Mouse (Mus musculus): ENCODE results near the gene Btg3.

Btg3 gene

DNA sequence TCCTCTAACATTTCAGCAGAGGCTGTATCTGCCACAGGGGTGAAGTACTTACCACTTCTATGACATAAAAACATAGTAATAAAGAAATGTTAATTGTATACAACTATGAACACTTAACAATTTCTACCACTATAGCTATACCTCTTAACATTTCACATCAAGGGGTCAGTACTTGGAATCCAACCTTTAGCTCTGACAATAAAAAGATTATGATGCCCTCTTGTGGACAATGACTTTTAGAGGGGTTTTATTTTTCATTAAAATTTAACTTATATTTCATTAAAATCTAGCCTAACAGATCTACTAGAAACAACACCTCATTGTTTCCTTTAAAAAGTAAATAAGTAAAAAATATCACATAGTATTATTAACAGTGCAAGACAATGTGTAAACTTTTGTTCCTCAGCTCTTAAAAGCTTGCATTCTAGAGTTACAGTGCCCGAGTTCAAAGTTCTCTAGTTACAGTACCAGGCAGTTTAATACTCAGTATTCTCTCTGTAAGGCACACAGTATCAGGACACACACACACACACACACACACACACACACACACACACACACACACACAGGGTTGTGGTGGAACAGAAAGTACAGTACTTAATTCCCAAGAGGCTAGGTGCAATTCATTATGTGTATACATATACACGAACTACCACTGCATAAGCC lies 30.2 kb downstream of the Btg3 start:
- no peak for DNase-seq (ENCODE audit: extremely low spot score)

GRCm38 (mm10) chr16:78343792-78344191 lies 33.2 kb downstream of the Btg3 start:
- no peak for DNase-seq (ENCODE audit: extremely low spot score)

- no peak for DNase-seq (ENCODE audit: extremely low spot score)
Observed at GRCm38 (mm10) chr16:78342767-78343166, 34.2 kb downstream of the Btg3 start.

- DNase-seq (ENCODE audit: extremely low spot score): no peak
Observed at GRCm38 (mm10) chr16:78341356-78341755, 35.6 kb downstream of the Btg3 start.

DNA sequence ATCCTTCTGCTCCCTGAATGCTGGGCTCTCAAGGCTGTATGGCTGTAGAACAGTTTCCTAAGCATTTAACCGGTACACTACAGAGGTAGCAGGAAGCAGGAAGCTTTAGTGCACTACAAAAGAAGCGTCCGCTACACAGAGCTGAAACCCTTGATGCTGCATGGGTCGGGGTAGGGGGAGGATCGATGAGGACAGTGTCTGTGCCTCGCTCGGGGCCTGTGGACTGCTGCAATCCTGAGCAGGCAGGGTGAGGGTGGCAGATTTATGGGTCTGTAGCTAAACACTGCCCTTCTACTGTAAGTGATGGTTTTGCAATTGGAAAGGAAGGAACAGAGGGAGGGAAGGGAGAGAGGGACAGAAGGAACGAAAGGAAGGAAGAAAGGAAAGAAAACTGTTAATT lies 39.8 kb downstream of the Btg3 start:
- no peak for DNase-seq (ENCODE audit: extremely low spot score)

DNA sequence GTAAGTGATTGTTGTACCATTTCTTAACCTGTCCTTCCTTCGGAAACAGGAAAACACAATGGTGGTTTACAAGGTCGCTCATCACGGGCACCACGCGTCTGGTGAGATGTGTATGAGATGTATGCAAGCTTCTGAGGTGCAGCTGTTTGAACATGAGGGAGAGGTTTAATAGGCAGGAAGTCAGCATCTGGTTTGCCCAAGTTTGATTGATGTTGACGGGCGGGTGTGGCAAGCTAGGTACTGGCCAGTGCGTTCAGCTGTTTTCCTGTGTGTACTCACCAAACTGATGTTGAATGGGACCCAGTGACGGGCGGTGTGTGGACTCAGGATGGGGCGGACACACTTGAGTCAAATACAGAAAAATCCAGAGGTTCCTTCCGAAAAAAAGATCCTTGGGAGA lies 49.0 kb downstream of the Btg3 start:
- DNase-seq (ENCODE audit: extremely low spot score): no peak

GRCm38 (mm10) chr16:78327562-78327961 lies 49.4 kb downstream of the Btg3 start:
- no peak for DNase-seq (ENCODE audit: extremely low spot score)

GRCm38 (mm10) chr16:78325972-78326848 lies 50.8 kb downstream of the Btg3 start:
- no peak for DNase-seq (ENCODE audit: extremely low spot score)

DNA sequence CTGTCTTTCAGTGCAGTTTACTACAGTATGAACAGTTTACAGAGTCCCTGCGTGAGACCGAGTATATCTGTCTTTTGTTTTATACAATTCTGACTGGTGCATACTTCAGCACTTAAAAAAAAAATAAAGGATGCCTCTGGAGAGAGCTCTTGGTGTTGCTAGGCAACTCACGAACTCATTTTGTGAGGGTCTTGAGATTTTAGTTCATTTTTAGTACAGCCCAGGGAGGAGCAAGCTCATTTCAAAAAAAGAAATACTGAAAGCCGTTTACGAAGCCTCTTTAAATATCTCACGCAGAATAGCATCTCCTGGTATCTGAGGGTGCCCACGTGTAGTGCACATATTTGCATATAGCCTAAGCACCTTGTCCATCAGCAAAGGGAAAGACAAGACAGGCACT lies 54.9 kb downstream of the Btg3 start:
- DNase-seq (ENCODE audit: extremely low spot score): no peak

- peak; percentile 29 for DNase-seq (ENCODE audit: extremely low spot score)
Observed at GRCm38 (mm10) chr16:78321559-78321958, 55.4 kb downstream of the Btg3 start.

DNA sequence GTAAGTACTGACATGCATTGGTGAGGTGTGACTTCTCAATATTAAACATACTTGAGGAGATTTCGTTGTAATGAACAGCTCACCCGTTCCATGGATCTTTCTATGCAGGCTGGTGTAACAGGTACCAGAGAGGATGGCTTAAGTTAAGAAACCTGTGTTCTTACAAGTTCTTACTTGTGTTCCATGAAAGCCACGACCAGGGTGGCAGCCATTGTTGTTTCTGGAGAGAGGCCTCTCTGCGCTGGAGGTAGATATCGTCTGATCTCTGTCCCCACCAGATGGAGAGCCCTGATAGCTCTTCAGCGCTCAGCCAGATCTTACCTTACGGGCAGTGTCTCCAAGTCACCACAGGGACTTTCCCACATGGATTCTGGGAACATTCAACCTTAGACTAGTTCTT lies 57.3 kb downstream of the Btg3 start:
- no peak for DNase-seq (ENCODE audit: extremely low spot score)

DNA sequence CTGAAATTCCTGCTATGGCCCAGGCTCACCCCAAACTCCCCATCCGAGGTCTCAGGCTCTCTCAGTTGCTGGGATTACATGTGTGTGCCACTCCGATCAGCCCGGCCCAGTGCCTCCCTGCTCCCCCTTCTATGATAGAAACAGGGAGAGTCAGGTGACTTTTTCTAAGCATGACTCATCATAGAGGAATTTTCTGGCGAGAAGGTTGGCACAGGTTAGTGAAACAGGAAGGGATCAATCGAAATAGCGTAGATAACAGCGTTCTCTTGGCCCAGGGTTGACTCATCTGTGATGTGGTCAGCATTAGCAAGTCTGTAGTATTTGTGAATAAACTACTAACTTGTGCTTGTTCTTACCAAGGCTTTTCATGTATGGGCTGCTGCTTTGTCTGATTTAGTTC lies 59.0 kb downstream of the Btg3 start:
- DNase-seq (ENCODE audit: extremely low spot score): no peak

DNA sequence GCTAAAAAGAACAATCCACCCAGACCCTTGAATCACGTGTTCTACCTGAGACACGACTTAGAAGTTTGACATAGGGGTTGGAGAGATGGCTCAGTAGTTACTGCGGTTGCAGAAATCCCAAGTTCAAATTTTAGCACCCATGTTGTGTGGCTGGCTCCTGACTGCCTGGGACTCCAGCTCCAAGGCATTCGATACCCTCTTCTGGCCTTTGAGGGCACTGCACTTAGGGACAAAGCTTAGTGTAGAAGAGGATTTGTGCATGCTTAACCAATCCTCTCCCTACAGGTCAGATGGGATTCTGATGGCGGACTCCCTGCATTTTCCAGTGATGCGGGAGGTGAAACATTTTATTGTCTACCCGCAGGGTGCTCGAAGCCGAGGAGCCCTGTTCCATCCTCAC lies 60.1 kb downstream of the Btg3 start:
- no peak for DNase-seq (ENCODE audit: extremely low spot score)

- no peak for DNase-seq (ENCODE audit: extremely low spot score)
Observed at GRCm38 (mm10) chr16:78314026-78314425, 63.0 kb downstream of the Btg3 start.

- DNase-seq (ENCODE audit: extremely low spot score): no peak
Observed at GRCm38 (mm10) chr16:78313135-78313887, 63.7 kb downstream of the Btg3 start.

GRCm38 (mm10) chr16:78309258-78309657 lies 67.7 kb downstream of the Btg3 start:
- no peak for DNase-seq (ENCODE audit: extremely low spot score)

DNA sequence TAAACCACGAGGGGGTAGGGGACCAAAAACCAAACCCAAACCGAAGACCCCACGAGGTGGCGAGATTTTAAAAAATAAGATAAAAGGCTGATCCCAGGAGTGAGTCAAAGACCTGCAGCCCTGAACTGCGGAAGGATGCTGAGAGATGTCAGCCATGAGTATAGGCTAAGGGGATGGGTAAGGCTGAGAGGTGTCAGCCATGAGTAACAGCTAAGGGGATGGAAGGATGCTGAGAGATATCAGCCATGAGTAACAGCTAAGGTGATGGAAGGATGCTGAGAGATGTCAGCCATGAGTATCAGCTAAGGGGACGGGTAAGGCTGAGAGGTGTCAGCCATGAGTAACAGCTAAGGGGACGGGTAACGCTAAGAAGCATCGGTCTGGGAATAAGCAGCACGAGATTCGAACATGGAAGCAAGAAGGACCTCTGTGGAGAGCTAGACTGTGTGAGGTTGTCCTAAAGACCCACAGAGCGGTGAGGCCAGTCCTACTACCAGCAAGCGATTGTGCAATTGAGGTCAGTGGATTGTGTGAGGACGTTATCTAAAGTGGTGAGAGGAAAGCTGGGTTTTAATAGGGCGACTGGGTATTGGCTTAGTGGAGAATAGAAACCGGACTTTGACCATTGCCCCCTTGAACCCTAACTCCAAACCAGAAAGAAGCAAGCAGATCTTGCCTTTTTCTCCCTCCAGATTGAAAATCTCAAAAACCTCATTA lies 69.4 kb downstream of the Btg3 start:
- DNase-seq (ENCODE audit: extremely low spot score): no peak

- DNase-seq (ENCODE audit: extremely low spot score): no peak
Observed at GRCm38 (mm10) chr16:78306606-78307005, 70.4 kb downstream of the Btg3 start.

DNA sequence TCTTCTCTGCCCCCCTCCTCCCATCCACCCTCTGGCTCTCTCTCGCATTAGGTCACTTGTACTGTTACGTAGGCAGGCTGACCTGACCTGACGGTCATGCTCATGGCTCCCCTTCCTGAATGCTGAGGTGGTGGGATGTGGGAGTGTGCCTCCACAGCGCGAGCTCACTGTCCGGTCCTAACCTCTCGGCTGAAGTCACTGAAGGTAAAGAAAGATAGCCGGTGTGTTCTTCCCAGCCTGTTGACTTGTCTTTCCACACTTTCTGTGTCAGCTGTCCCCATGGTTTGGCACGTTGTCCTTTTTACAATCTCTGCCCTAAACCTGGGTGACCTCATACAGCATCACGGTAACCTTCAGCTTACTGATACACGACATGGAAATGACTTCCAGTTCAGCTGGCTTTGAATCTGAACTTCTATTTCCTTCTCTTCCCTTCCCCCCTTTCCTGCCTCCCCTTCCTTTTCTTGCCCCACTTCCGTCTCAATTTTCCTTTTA lies 71.3 kb downstream of the Btg3 start:
- DNase-seq (ENCODE audit: extremely low spot score): no peak

DNA sequence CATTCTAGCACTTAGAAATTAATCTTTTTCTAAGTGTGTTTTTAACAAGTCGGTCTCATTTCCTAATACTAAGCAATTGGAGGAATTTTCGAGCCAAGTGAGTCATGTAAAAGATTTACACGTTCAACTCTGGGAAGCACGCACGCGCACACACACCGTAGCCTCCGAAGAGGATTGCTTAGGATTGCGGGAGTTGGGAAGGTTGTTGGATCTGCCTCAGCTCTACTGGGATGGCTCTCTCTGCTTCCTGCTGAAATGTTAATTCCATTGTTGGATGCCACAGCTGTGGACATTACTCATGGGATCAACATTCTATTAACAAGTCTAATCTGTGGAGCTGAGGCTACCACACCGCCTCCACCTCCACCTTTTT lies 74.3 kb downstream of the Btg3 start:
- DNase-seq (ENCODE audit: extremely low spot score): peak; percentile 45

GRCm38 (mm10) chr16:78301831-78302677 lies 74.9 kb downstream of the Btg3 start:
- DNase-seq (ENCODE audit: extremely low spot score): no peak
